Mouse (Mus musculus) heart, adult 8-10 months (tissue): ENCODE data around the gene Scn4a. TPM values are rescaled to one million over a fixed set of nuclear protein-coding genes. Genes with fewer than 3 reads are reported as not detected.
A peak's percentile ranks its signal among the peaks of the same experiment; 100 is the strongest.

Experiments
- DNase-seq: peaks from one replicate; pipeline ENCODE4 v3.0.0; 2022; ENCODE audit warnings: low spot score
- total RNA-seq, 4 experiments: library from RNA; stranded (reverse); gene quantifications; 2 replicates each; pipeline ENCODE4 v1.2.4; 2022

Scn4a gene
- total RNA-seq, 4 experiments from 2014 or later: 23.9 to 46.8 (median 31.4) TPM

DNA sequence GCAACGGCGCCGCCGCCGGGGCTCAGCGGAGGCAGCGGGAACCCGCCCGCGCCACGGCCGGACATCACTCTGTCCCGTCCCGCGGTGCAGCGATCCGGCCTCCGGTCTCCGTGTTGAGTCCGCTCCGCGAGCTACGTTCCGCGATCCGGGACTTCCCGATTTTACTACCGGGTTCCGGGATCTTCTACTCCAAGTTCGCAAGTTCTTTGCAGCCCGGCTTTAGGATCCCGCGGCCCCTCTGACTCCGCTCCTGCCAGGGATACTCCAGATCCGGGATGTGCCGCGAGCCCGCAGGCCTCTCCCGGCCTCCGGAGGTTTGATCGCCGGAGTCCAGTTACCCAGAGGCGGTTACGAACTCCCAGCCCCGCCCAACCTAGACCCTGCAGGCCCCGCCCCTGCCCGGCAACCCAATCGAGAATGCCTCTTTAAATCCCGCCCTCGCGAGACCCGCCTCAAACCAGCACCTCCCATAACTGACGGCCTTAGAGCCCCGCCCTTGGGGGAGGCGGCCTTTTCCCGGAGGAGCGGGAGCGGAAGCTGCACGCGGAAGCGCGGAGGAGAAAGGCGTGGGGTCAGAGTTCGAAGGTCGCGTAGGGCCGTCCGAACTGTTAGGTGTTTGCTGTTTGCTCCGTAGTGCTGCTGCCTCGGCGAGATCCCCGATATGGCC, 80.3 kb downstream of the Scn4a start, which contains the start of gene Smarcd2:
TSS of gene Smarcd2 (minus strand) at position 329 of the 667 bp plus-strand sequence.
- peak; percentile 99 for DNase-seq

DNA sequence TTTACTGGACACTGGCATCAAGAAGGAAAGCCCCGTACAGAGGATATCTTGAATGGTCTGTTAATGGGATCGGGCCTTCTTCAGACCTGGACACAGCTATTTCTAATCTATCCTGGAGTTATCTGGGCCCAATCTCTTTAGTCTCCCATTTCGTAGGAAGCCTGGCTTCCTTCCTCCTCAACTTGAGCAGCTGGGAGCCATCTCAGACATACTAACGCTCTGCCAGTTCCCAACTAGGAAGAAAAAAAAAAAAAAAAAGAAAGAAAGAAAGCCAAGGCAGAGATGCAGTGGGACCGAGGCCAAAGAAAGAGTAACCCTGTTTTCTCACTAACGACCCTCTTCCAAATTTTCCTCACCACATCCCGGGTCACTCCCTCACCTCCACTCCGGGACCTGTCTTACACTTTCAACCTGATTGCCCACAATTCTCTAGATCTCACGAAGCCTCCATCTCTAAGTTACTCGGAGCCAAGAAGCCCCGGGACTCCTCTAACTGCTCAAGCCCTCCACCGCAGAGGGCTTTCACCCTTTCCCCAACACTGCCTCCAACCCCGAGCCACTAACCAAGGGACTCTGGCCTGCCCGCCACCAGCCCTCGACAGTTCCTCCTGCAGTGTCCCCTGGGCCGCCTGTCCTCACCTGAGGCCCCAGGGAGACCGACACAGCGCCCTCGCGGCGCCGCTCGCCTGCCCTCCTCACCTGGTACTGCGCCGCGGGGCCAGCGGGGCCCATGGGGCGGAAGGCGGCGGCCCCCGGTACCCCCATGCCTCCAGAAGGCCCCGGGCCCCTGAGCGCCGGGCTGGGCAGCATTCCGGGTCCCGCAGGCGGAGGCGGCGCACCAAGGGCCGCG, 81.1 kb downstream of the Scn4a start:
- no peak for DNase-seq

DNA sequence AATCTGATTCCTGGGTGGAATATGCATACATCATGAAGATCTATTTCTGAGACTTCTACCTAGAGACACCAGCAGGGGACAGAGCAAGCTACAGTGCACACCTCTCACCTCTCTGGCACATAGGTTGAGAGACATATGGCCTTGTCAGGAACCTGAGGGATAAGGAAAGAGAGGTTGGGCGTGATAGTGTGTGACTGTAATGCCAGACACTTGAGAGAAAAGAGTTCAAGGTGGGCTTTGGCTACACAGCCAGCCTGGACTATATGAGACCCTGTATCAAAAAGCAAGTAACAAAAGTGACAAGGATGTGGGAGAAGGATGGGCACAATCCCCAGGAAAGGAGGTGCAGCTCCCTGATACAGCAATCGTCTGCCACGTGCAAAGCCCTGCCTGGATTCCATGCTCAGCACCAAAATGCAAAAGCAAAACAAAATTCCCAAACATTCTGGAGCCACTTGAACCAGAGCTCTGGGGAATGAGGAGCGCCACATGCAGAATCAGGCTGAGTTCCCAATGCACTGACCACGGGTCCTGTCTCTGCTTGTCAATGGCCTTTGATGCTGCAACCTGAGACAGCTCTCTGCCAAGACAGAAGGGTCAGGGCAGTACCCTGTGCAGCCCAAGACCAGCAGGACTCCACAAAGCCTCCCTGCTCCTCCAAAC, 81.8 kb downstream of the Scn4a start:
- no peak for DNase-seq

DNA sequence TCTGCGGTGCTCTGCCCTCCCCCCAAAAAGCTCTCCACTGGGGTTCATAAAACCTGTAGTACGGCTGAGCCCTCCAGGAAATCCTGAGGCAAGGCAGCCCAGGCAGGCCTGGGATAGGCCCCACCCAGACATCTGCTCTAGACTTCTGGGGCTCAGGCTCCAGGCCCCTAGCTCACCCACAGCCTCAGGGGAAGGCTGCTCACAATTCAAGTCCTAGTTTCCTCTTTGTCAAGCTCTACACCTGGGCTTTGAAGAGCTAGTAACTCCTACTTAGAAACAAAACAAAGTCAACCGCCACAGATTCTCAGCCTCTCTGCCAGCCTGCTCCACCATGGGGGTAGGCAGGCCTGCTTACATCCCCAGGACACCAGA, 84.0 kb downstream of the Scn4a start:
- no peak for DNase-seq

Other genes with a start within 250 kb of the Scn4a start
- not detected for gene Gm10840, start 192.4 kb downstream of the Scn4a start, total RNA-seq
- gene Limd2, start 192.4 kb downstream of the Scn4a start, total RNA-seq: 1 to 10 TPM; 1.7 to 3.9 (median 3.4) TPM
- gene Strada, start 151.1 kb downstream of the Scn4a start, total RNA-seq: 1 to 10 TPM; 4.8 to 8.5 (median 7.6) TPM
- gene Ccdc47, start 136.9 kb downstream of the Scn4a start, total RNA-seq: 10 to 100 TPM; 71.6 to 93.0 (median 85.9) TPM
- 10 to 100 TPM; 24.7 to 30.7 (median 27.3) TPM for gene Ddx42, start 136.4 kb downstream of the Scn4a start, total RNA-seq
- gene Ftsj3, start 97.2 kb downstream of the Scn4a start, total RNA-seq: 10 to 100 TPM; 19.3 to 23.1 (median 21.2) TPM
- gene Psmc5, start 97.1 kb downstream of the Scn4a start, total RNA-seq: 100 to 1,000 TPM in 3 of 4 experiments, 10 to 100 TPM in 1; 99.8 to 112 (median 103) TPM
- gene Smarcd2, start 80.3 kb downstream of the Scn4a start, total RNA-seq: 10 to 100 TPM; 14.3 to 16.7 (median 15.5) TPM
- gene Tcam1, start 76.6 kb downstream of the Scn4a start, total RNA-seq: under 1 TPM in 1 of 4 experiments, not detected in 3; 0.08 TPM
- not detected for gene Gh, start 51.4 kb downstream of the Scn4a start, total RNA-seq
- gene Cd79b, start 38.5 kb downstream of the Scn4a start, total RNA-seq: 1 to 10 TPM in 2 of 4 experiments, under 1 TPM in 2; 0.52 to 2.3 (median 1.0) TPM
- 1 to 10 TPM in 3 of 4 experiments, under 1 TPM in 1; 0.75 to 1.8 (median 1.5) TPM for gene Prr29, start 12.2 kb upstream of the Scn4a start, total RNA-seq
- gene Icam2, start 34.8 kb upstream of the Scn4a start, total RNA-seq: 10 to 100 TPM; 15.6 to 28.2 (median 21.5) TPM
- gene Ern1, start 134.6 kb upstream of the Scn4a start, total RNA-seq: 10 to 100 TPM; 10.2 to 14.0 (median 12.8) TPM